Mouse (Mus musculus): ENCODE measurements at regions not wholly inside any gene's neighbourhood (a gene's known extent, or its start where the extent isn't known, plus 50 kb on each side); places are given as distances from the start of the nearest gene placed in this dataset.

DNA sequence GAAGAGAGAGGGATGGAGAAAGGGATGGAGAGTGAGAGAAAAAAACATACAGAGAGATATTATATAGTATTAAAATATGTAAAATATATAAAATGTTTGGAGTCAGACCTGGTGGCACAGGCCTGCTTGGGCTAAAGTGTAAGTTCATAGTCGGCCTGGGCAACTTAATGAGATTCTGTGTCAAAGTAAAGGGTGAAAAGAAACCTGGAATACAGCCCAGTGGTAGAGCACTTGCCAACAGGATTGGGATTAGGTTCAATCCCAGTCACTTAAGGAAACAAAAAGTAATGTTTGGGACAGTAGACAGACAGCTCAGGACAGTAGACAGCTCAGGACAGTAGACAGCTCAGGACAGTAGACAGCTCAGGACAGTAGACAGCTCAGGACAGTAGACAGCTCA lies 69.6 kb upstream of the Fut8 start:
- no peak overlapping the region for H3K27ac ChIP-seq (replicated peaks; ENCODE audit: insufficient read depth, low read depth, low read length)
- H3K9ac ChIP-seq (ENCODE audit: low read depth, low read length): no peak overlapping the region
- WGBS: 76% methylated on average over 1 of the region's 1 CpGs
- no peaks in the 10 kb centered on the region for H3K36me3 ChIP-seq (ENCODE audit: control insufficient read depth, insufficient read depth, low read length)
- H3K4me1 ChIP-seq (ENCODE audit: control insufficient read depth, insufficient read depth, low read length): no peaks in the 10 kb centered on the region
- no peak for DNase-seq (ENCODE audit: extremely low read depth, low read depth, low spot score)
- H3K79me2 ChIP-seq (ENCODE audit: control insufficient read depth, insufficient read depth, low read length): no peaks in the 10 kb centered on the region
- H3K4me3 ChIP-seq (ENCODE audit: insufficient read depth, low read depth, low read length): no peak overlapping the region
- H3K27me3 ChIP-seq (ENCODE audit: control insufficient read depth, insufficient read depth, low read length): no peaks in the 10 kb centered on the region
- TF ChIP-seq CTCF (IDR thresholded peaks at IDR 0.05; ENCODE audit: low read depth, low read length) (no peak), POLR2A (IDR thresholded peaks at IDR 0.05; ENCODE audit: extremely low read depth, insufficient read depth, low read length) (no peak)

DNA sequence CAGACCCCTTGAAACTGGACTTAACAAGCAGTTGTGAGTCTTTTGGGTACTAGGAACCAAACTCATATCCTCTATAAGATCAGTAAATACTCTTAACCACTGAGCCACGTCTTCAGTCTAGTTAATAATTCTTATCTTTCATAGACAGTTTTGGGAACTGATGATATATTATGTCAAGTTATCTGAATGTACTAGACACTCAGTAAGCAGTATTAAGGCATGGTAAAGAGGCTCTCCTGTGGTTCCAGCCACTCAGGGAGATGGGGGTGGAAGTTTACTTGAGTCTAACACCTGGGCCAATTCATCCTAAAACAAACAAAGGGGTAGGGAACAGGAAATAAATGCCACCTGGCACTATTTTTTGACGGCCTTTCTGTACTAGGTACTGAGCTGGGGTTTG lies 81.2 kb upstream of the Fut8 start:
- H3K4me1 ChIP-seq (ENCODE audit: control insufficient read depth, insufficient read depth, low read length): no peaks in the 10 kb centered on the region
- no peak overlapping the region for H3K4me3 ChIP-seq (ENCODE audit: insufficient read depth, low read depth, low read length)
- H3K36me3 ChIP-seq (ENCODE audit: control insufficient read depth, insufficient read depth, low read length): no peaks in the 10 kb centered on the region
- no peaks in the 10 kb centered on the region for H3K79me2 ChIP-seq (ENCODE audit: control insufficient read depth, insufficient read depth, low read length)
- H3K27me3 ChIP-seq (ENCODE audit: control insufficient read depth, insufficient read depth, low read length): no peaks in the 10 kb centered on the region
- no peak overlapping the region for H3K9ac ChIP-seq (ENCODE audit: low read depth, low read length)
- TF ChIP-seq POLR2A (IDR thresholded peaks at IDR 0.05; ENCODE audit: extremely low read depth, insufficient read depth, low read length) (no peak), CTCF (IDR thresholded peaks at IDR 0.05; ENCODE audit: low read depth, low read length) (no peak)
- 58% methylated on average over 2 of the region's 2 CpGs for WGBS
- no peak overlapping the region for H3K27ac ChIP-seq (replicated peaks; ENCODE audit: insufficient read depth, low read depth, low read length)
- no peak for DNase-seq (ENCODE audit: extremely low read depth, low read depth, low spot score)

DNA sequence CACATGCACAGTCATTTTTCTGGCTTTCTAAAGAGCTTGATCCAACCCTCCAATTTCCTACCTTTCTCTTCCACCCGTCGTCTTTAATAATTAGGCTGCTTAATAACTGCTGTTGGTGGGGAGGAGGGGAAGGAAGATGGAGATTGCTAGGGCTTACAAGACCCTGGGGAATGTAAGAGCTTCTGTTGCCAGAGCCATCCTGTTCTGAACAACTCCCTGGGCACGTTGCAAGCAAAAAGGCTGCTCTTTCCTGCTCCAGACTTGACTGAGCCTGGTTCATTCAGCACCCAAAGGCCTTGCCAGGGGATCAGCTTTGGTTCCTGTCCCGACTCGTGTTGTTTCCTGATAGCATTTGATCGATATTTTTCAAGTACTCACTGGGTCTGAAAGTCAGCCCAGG lies 82.3 kb upstream of the Fut8 start:
- Histone ChIP-seq H3K9ac (ENCODE audit: low read depth, low read length) (no peak overlapping the region), H3K27me3 (ENCODE audit: control insufficient read depth, insufficient read depth, low read length) (no peaks in the 10 kb centered on the region), H3K36me3 (ENCODE audit: control insufficient read depth, insufficient read depth, low read length) (no peaks in the 10 kb centered on the region), H3K4me1 (ENCODE audit: control insufficient read depth, insufficient read depth, low read length) (no peaks in the 10 kb centered on the region), H3K79me2 (ENCODE audit: control insufficient read depth, insufficient read depth, low read length) (no peaks in the 10 kb centered on the region), H3K27ac (replicated peaks; ENCODE audit: insufficient read depth, low read depth, low read length) (no peak overlapping the region), H3K4me3 (ENCODE audit: insufficient read depth, low read depth, low read length) (no peak overlapping the region)
- no peak for DNase-seq (ENCODE audit: extremely low read depth, low read depth, low spot score)
- no peak for TF ChIP-seq POLR2A (IDR thresholded peaks at IDR 0.05; ENCODE audit: extremely low read depth, insufficient read depth, low read length)
- no peak for TF ChIP-seq CTCF (IDR thresholded peaks at IDR 0.05; ENCODE audit: low read depth, low read length)
- 75% methylated on average over 6 of the region's 6 CpGs for WGBS

DNA sequence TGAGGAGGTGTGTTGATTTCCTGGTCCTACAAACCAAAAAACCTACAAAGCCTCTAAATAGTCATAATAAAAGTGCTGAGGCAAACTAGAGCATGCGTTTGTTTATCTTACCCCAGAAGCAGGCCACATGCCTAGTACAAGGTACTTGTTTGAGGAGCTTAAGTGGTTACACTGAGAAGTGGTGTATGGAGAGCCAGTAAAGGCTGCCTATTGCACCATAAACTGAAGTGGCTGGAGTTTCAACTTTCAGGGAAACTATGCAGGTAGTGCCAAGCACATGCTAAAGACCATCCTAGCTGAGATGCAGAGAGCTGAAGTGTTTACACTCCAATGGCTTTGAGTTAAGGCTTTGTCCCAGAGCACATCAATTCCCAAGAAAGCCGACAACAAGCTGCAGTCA lies 86.5 kb upstream of the Fut8 start:
- 70% methylated on average over 2 of the region's 2 CpGs for WGBS
- no peaks in the 10 kb centered on the region for H3K79me2 ChIP-seq (ENCODE audit: control insufficient read depth, insufficient read depth, low read length)
- no peak overlapping the region for H3K4me3 ChIP-seq (ENCODE audit: insufficient read depth, low read depth, low read length)
- H3K27ac ChIP-seq (replicated peaks; ENCODE audit: insufficient read depth, low read depth, low read length): no peak overlapping the region
- TF ChIP-seq POLR2A (IDR thresholded peaks at IDR 0.05; ENCODE audit: extremely low read depth, insufficient read depth, low read length) (no peak), CTCF (IDR thresholded peaks at IDR 0.05; ENCODE audit: low read depth, low read length) (no peak)
- H3K27me3 ChIP-seq (ENCODE audit: control insufficient read depth, insufficient read depth, low read length): no peaks in the 10 kb centered on the region
- no peaks in the 10 kb centered on the region for H3K36me3 ChIP-seq (ENCODE audit: control insufficient read depth, insufficient read depth, low read length)
- H3K9ac ChIP-seq (ENCODE audit: low read depth, low read length): no peak overlapping the region
- DNase-seq (ENCODE audit: extremely low read depth, low read depth, low spot score): peak; percentile 20
- H3K4me1 ChIP-seq (ENCODE audit: control insufficient read depth, insufficient read depth, low read length): no peaks in the 10 kb centered on the region

DNA sequence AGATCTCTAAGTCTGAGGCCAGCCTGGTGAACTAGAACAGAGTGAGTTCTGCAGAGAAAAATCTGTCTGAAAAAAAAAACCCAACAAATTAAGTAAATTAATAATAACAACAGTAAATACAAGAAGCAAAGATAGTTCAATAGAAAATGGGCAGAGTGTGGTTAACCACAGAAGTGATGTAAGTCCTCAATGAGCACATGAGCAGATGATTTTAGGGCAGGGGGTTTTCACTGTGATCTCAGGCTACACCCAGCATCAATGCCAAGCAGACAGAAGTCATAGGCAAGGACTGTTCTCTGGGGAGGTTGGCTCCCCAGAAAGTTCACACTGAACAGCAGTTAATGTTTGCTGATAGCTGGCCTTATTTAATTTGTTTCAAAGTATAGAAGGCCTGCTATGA lies 88.1 kb upstream of the Fut8 start:
- Histone ChIP-seq H3K27me3 (ENCODE audit: control insufficient read depth, insufficient read depth, low read length) (no peaks in the 10 kb centered on the region), H3K36me3 (ENCODE audit: control insufficient read depth, insufficient read depth, low read length) (no peaks in the 10 kb centered on the region), H3K4me3 (ENCODE audit: insufficient read depth, low read depth, low read length) (no peak overlapping the region), H3K9ac (ENCODE audit: low read depth, low read length) (no peak overlapping the region), H3K27ac (replicated peaks; ENCODE audit: insufficient read depth, low read depth, low read length) (no peak overlapping the region), H3K4me1 (ENCODE audit: control insufficient read depth, insufficient read depth, low read length) (no peaks in the 10 kb centered on the region), H3K79me2 (ENCODE audit: control insufficient read depth, insufficient read depth, low read length) (no peaks in the 10 kb centered on the region)
- DNase-seq (ENCODE audit: extremely low read depth, low read depth, low spot score): no peak
- TF ChIP-seq POLR2A (IDR thresholded peaks at IDR 0.05; ENCODE audit: extremely low read depth, insufficient read depth, low read length): no peak
- no peak for TF ChIP-seq CTCF (IDR thresholded peaks at IDR 0.05; ENCODE audit: low read depth, low read length)

DNA sequence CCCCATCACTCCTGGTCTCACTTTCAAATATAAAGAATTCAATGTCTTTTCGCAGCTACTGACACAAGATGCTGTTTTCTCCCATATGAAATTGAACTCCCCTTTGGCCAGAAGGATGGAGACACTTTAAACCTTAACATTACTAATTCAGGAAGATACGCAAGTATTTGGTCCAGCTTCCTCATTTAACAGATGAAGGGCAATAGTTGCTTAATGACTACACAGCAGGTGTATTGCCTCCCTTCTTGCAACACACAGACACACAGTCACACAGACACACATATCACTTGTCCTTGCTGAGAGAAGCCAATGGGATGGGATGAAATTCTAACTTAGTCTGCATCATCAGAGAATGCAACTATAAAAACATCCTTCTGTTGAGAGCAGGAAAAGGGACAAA lies 89.8 kb upstream of the Fut8 start:
- H3K27ac ChIP-seq (replicated peaks; ENCODE audit: insufficient read depth, low read depth, low read length): no peak overlapping the region
- no peaks in the 10 kb centered on the region for H3K79me2 ChIP-seq (ENCODE audit: control insufficient read depth, insufficient read depth, low read length)
- H3K4me3 ChIP-seq (ENCODE audit: insufficient read depth, low read depth, low read length): no peak overlapping the region
- TF ChIP-seq CTCF (IDR thresholded peaks at IDR 0.05; ENCODE audit: low read depth, low read length) (no peak), POLR2A (IDR thresholded peaks at IDR 0.05; ENCODE audit: extremely low read depth, insufficient read depth, low read length) (no peak)
- H3K27me3 ChIP-seq (ENCODE audit: control insufficient read depth, insufficient read depth, low read length): no peaks in the 10 kb centered on the region
- DNase-seq (ENCODE audit: extremely low read depth, low read depth, low spot score): no peak
- H3K9ac ChIP-seq (ENCODE audit: low read depth, low read length): no peak overlapping the region
- no peaks in the 10 kb centered on the region for H3K36me3 ChIP-seq (ENCODE audit: control insufficient read depth, insufficient read depth, low read length)
- H3K4me1 ChIP-seq (ENCODE audit: control insufficient read depth, insufficient read depth, low read length): no peaks in the 10 kb centered on the region
- 93% methylated on average over 2 of the region's 2 CpGs for WGBS
